Mouse (Mus musculus) heart, postnatal 10 days (tissue): ENCODE data around the gene Nkain4. TPM values are rescaled to one million over a fixed set of nuclear protein-coding genes. Genes with fewer than 3 reads are reported as not detected.

Source experiments
- DNase-seq, 2 experiments: peaks; one replicate each; pipeline ENCODE4 v3.0.0; 2021
- intact Hi-C: fragments of 180-260 bp; cut with DNase I; formaldehyde crosslinking; loops from one replicate; pipeline ENCODE4 v1.15.1; 2025
- total RNA-seq, 2 experiments: library from RNA; stranded (reverse); gene quantifications; 2 replicates each; pipeline ENCODE4 v1.2.3; 2021

The Nkain4 gene
- total RNA-seq, 2 experiments from 2014 or later = 10.4 to 16.0 TPM

- DNase-seq = no peak
- intact Hi-C loops = no loop called here
Observed at GRCm38 (mm10) chr2:180953638-180954037, 861 bp downstream of the Nkain4 start.

GRCm38 (mm10) chr2:180952731-180953171 is 1.7 kb downstream of the Nkain4 start:
- peak in 1 of 2 experiments; percentile 20 for DNase-seq
- intact Hi-C loops = no loop called here

GRCm38 (mm10) chr2:180949947-180950346 is 4.6 kb downstream of the Nkain4 start:
- intact Hi-C loops = no loop called here
- DNase-seq = no peak

GRCm38 (mm10) chr2:180941869-180942268 is 12.6 kb downstream of the Nkain4 start:
- DNase-seq = no peak
- intact Hi-C loops = no loop called here

GRCm38 (mm10) chr2:180940187-180940586 is 14.3 kb downstream of the Nkain4 start:
- no peak for DNase-seq

GRCm38 (mm10) chr2:180932418-180932817 is 22.1 kb downstream of the Nkain4 start:
- intact Hi-C loops = no loop called here
- no peak for DNase-seq

More at GRCm38 (mm10) chr2:180940187-180940586, 14.3 kb downstream of the Nkain4 start:
- intact Hi-C loops = no loop called here

- intact Hi-C loops = no loop called here
- no peak for DNase-seq
Observed at GRCm38 (mm10) chr2:180928723-180929122, 25.8 kb downstream of the Nkain4 start, which contains the start of gene Birc7. Gene Birc7, plus strand, starts transcription at chr2:180929023.

- peak; percentile 75 to 84 for DNase-seq
- intact Hi-C loops = loop anchor here (1.0 to 2.0 kb wide), 2 partner anchors 38 to 136 kb away; no protein-coding TSS in a partner anchor
Observed at GRCm38 (mm10) chr2:180925176-180925575, 29.3 kb downstream of the Nkain4 start.

GRCm38 (mm10) chr2:180922739-180923138 is 31.8 kb downstream of the Nkain4 start:
- no peak for DNase-seq
- intact Hi-C loops = no loop called here

GRCm38 (mm10) chr2:180920810-180921400 is 33.6 kb downstream of the Nkain4 start, which contains the start of gene Ythdf1:
Gene Ythdf1, minus strand, starts transcription at chr2:180920949.
- DNase-seq = peak; percentile 98 to 99
- intact Hi-C loops = no loop called here

- no peak for DNase-seq
- intact Hi-C loops = no loop called here
Observed at GRCm38 (mm10) chr2:180919913-180920809, 34.3 kb downstream of the Nkain4 start.

- DNase-seq = no peak
- intact Hi-C loops = no loop called here
Observed at GRCm38 (mm10) chr2:180915886-180916433, 38.5 kb downstream of the Nkain4 start.

GRCm38 (mm10) chr2:180910928-180911327 is 43.6 kb downstream of the Nkain4 start:
- no peak for DNase-seq
- intact Hi-C loops = no loop called here

- no peak for DNase-seq
- intact Hi-C loops = no loop called here
Observed at GRCm38 (mm10) chr2:180905556-180906221, 48.8 kb downstream of the Nkain4 start.

GRCm38 (mm10) chr2:180904435-180905208 is 49.9 kb downstream of the Nkain4 start:
- intact Hi-C loops = no loop called here
- DNase-seq = no peak

GRCm38 (mm10) chr2:180902086-180902485 is 52.4 kb downstream of the Nkain4 start:
- no peak for DNase-seq
- intact Hi-C loops = no loop called here

GRCm38 (mm10) chr2:180897857-180898256 is 56.6 kb downstream of the Nkain4 start:
- intact Hi-C loops = loop anchor here (5.0 kb wide), 1 partner anchor 91 kb away; no protein-coding TSS in a partner anchor
- no peak for DNase-seq

GRCm38 (mm10) chr2:180896819-180897625 is 57.5 kb downstream of the Nkain4 start:
- intact Hi-C loops = loop anchor here (5.0 kb wide), 1 partner anchor 90 kb away; no protein-coding TSS in a partner anchor
- no peak for DNase-seq
